Mouse (Mus musculus) liver, adult 2 months (tissue): Measurements from ENCODE around the gene 9130230L23Rik.

Experiments used
- CTCF ChIP-seq: fragments of 200-500 bp; IDR thresholded peaks from 2 replicates; pipeline ENCODE4 v1.5.1; 2011; ENCODE audit warnings: low read depth, low read length, control low read depth
- POLR2A ChIP-seq: fragments of 200-500 bp; IDR thresholded peaks from 2 replicates; pipeline ENCODE4 v1.6.1; 2011; ENCODE audit warnings: low read length, control low read depth; ENCODE audit not compliant: insufficient read depth; ENCODE audit errors: extremely low read depth

DNA sequence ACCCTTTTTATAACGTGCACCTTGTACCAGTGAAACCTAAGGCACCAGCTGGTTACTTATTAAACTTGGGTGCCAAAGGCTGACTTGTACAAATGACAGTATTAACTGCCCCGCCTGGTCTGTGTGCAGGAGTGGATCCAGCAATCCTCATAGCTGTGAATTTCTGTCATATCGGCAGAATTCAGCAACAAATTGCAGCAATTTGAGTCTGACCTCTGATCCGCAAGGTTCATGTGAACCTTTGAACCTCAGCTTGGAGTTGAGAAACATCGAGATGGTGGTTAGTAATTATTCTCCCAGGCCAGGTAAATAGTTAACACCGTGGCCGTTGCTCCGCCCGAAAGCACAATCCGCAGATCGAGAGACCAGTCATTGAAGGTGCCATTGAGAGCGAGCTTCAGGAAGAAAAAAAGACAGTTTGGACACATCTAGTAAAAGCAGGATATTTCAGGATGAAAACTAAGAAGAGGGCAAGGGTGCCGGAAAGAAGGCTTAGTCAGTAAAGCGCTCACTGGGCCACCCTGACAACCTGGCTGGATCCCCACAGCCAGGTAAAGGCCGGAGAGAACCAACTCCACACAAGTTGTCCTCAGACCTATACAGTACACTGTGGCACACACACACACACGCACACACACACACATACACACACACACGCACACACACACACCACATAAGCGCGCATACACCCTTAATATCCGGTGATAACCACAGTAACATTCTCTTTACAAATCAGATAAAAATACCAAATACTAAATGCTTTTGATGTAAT lies 48.9 kb upstream of the 9130230L23Rik start:
- TF ChIP-seq CTCF (no peak), POLR2A (no peak)
